Mouse (Mus musculus) frontal cortex, postnatal 36 days (tissue): ENCODE measurements around the gene Lrba.

Experiments
- DNase-seq, 2 experiments: peaks; one replicate each; pipeline ENCODE4 v3.0.0; 2022; ENCODE audit warnings: low spot score in 2 of 2

Gene Lrba

DNA sequence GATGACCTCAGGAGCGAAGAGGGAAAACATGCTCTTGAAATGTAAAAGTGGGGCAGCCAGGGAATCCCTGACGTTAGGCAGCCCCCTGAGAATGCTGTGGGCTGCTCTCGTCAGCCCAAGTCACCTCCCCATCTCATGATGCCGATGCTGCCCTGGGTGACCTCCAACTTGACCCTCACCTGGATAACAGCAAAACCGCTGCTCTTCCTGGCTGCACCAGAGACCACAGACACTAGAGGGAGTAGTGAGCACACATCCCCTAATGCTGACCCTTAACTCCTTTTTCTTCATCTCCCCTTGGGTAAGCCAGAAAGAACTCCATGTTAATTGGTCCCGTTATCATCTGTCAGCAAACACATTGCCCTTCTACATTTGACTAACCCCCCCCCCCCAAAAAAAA, 572.2 kb downstream of the Lrba start:
- no peak for DNase-seq

DNA sequence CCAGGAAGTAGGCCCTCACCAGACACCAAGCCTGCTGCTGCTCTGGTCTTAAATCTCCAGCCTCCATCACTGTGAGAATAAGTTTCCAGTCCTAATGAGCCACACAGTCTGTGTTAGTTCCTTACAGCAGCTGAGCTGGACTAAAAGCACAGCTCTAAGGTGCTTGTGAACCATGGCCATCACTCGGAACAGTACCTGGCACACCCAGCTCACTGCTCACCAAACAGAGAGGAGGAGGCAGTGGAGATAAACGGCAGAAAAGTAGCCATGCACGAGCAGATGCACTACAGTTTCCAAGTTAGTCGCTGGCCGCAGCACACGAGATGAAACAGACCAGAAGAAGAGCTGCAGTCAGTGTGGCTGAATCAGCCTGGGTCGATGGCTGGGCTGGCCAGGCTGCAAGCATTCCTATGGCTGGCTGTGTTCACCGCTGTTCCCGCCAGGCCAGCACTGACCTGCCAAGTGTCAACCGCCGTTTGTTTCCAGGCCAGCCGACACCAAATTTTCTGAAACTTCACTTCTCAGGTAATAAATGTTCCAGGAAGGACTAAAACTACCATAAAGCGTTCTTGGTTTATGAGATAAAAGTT, 573.5 kb downstream of the Lrba start:
- no peak for DNase-seq

GRCm38 (mm10) chr3:86799041-86799440, 574.6 kb downstream of the Lrba start:
- DNase-seq, result no peak

DNA sequence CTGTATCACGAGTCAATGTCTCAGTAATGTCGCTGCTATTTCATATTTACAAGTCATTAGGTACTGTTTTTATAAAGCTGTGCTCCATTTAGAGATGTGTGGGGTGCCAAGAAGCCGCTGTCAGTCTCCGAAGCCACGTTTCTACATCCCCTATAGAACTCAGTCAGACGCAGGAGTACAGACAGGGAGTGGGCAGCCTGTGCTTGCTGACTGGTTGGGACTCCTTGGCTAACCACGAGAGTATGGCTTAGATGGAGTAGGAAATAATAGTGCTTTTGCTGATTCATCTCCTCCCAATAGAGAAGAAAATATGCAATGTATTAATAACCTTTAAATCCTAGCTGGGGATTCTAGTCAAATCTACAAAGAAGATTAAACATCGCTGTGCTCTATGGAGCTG, 576.4 kb downstream of the Lrba start:
- no peak for DNase-seq

- DNase-seq, result no peak
Observed at GRCm38 (mm10) chr3:86802825-86803224, 578.3 kb downstream of the Lrba start.

- peak; percentile 65 to 85 for DNase-seq
Observed at GRCm38 (mm10) chr3:86804265-86804664, 579.8 kb downstream of the Lrba start.

DNA sequence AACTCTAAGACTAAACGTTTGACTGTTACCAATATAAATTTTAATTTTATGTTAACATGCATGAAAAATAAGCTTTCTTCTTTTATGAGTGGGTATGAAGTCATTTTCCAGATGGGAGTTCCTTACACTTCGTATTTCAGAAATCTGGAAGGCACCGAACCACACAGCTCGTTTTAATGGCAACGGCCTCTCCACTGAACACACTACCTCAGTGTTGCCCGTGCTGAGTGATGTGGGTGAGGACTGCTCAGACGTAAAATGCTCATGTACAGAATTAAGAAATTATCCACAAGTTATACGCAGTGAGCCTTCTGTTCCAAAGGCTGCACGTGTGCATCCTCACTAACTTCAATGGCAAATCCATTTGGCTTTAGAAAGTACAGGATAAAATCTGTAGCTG, 582.4 kb downstream of the Lrba start:
- DNase-seq, result no peak

GRCm38 (mm10) chr3:86807750-86808467, 583.4 kb downstream of the Lrba start:
- DNase-seq, result peak; percentile 59 to 66

GRCm38 (mm10) chr3:86809199-86809598, 584.7 kb downstream of the Lrba start:
- peak in 1 of 2 experiments; percentile 57 for DNase-seq

GRCm38 (mm10) chr3:86809646-86810045, 585.2 kb downstream of the Lrba start:
- DNase-seq, result no peak

DNA sequence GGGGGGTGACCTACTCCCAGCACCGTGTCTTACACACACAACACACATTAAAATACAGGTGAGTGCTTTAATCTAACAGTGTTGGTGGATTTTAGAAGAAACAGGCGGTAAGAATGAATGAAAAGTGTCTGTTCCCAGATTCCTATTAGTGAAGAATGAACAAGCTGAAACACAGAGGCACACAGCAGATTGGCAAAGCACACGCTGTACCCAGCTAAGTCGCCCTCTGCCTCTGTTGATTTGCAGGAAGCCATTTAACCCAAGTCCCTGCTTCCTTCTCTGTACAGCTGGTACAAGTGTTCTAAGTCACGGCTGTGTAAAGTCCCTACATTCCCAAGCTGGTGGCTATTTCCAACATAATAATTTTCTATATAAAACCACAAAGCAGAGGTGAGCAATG, 586.4 kb downstream of the Lrba start:
- DNase-seq, result no peak

DNA sequence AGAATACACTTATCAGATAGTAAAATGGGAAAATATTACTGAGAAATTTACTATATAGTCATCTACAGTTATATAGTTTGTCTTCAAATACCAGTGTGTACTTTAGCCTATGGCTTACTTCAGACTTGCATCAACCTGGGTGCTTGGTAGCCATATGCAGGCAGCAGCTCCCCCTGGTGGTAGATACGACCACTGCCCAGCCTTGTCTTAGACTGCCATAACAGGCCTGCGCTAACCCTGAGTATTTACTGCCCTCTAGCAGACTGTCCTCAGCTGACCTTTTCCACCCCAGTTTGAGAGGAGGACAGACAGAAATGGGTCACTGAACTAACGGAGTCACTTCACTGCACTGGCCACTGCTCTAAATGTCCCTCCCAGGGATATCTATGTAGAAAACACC, 588.2 kb downstream of the Lrba start:
- peak; percentile 70 to 84 for DNase-seq

GRCm38 (mm10) chr3:86818001-86818585, 593.6 kb downstream of the Lrba start:
- DNase-seq, result no peak

- no peak for DNase-seq
Observed at GRCm38 (mm10) chr3:86819372-86819771, 594.9 kb downstream of the Lrba start.

- DNase-seq, result no peak
Observed at GRCm38 (mm10) chr3:86820344-86820743, 595.9 kb downstream of the Lrba start.

GRCm38 (mm10) chr3:86821383-86821782, 596.9 kb downstream of the Lrba start:
- DNase-seq, result no peak

DNA sequence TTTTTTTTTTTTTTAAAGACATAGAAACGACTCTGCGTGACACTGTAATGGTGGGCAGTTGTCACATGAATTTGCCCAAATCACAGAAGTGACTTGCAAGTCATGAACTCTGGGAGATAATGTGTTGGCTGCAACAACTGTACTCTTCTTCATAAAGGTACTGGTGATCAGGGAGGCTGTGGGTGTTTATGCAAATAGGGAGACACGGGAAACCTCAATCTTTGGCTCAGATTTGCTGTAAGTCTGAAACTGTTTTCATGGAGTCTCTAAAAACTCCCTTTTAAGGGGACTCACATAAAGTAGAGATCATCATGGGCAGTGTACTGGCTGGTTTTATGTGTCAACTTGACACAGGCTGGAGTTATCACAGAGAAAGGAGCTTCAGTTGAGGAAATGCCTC, 603.0 kb downstream of the Lrba start:
- no peak for DNase-seq

DNA sequence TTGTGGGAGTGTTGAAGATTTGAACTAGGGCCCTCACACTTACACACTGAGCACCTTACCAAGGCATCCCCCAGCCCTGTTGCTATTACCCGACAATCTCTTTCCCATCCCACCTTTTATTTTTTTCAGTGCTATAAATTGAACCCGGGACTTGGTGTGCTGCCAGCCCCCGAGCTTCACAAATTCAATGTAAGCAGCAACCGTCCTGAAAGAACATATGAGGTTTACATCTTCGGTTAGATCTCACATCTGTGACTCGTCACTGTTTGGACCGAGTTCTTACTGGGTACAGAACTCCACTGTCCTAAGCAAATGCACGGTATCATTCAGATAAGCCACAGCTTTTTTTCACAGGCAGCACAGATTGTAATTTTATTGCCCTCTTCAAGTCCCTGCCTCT, 607.6 kb downstream of the Lrba start:
- no peak for DNase-seq
